Mouse (Mus musculus) fibroblast of lung, adult 2 months (primary cell): ENCODE results near the gene Qrfpr.

Experiments used
- DNase-seq: peaks from one replicate; pipeline ENCODE4 v3.0.0-alpha.2; 2011; ENCODE audit warnings: low read depth

Gene Qrfpr

DNA sequence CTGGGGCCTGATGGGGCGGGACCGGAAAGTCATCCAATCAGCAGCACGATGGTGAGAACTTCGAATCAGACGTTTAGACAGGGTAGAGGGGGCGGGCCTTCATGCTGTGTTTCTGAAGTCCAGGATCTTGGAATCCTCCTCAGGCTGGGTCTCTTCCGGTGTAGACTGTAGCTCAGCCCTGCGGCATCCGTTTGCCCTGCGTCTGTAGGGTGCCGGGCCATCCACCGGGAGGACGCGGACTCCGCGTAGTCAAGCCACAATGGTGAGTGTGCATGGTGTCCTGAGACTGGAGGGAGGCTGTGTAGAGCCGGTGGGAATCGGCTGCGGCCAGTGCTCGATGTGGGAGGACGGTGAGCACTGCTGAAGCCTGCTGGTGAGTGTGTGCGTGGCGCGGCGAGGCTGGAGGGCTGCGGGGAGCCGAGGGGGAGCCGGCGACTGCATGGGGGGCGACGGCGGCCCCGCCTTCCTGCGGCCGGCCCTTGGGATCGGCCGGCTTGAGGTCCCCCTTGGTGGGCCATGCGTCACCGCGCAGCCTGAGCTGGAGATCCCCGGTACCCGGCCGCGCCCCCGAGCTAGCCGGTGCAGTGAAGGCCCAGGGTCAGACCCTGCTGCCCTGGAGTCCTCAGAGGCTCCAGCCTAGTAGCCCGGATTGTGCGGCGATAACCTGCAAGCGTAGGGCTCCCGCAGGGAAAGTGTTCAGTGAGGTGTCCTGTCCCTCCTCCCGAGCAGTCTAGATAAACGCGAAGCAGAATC is 71.0 kb downstream of the Qrfpr start, which contains the start of gene D3Ertd254e:
TSS of gene D3Ertd254e (plus strand) at position 84 of the 753 bp plus-strand sequence.
- DNase-seq: peak; percentile 85

DNA sequence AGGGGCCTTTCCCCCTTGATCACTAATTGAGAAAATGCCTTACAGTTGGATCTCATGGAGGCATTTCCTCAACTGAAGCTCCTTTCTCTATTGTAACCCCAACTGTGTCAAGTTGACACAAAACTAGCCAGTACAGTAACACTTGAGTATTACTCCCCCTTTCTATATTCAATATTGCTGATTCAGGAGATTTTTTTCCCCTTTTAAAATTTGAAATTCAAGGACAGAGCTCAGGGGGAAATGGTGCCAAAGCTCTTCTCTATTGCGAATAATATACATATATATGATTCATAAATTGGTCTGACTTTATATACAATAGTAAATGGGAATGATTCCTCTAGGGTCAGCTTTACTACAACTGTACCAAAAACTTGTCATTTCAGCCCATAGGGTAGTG is 71.6 kb downstream of the Qrfpr start:
- no peak for DNase-seq

DNA sequence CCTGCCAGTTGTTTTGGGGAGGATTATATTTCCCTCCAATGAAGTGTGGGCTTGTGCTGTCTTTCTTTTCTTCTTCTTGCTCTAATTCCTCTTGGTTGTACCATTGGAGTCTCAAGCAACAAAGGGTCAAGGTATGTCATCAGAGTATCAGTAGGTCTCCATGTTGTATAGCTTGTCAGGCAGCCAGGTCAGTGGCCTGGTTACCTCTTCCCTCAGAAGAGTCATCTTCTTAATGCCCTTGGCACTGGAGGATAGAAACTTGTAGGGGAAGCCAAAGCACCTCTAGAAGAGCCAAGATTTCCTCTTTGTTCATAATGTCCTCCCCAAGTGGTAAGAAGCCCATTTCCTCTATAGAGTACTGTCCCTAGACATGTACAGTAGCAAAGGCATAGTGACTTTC is 83.1 kb downstream of the Qrfpr start:
- DNase-seq: no peak

DNA sequence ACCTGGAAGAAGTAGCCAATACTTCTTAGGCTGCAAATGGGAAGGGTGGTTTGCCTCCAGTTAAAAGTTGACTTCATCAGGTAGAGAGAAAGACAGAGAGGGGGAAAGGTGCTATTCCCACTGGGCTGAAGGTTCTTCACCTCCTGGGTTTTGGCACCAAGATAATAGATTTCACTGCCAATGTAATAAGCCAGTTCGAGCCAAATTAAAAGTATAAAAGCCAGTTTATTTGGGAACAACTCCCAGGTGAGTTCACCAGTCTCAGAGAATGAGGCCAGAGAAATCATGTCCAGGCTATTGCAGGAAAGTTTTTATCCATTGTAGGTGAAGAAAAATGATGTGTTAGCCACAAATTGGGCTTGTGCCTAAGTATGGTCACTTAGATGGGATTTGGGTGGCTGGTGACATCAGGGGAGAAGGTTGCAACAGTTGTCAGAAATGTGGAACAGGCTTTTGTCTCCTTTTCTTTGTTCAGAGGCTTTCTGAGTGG is 83.9 kb downstream of the Qrfpr start:
- no peak for DNase-seq

DNA sequence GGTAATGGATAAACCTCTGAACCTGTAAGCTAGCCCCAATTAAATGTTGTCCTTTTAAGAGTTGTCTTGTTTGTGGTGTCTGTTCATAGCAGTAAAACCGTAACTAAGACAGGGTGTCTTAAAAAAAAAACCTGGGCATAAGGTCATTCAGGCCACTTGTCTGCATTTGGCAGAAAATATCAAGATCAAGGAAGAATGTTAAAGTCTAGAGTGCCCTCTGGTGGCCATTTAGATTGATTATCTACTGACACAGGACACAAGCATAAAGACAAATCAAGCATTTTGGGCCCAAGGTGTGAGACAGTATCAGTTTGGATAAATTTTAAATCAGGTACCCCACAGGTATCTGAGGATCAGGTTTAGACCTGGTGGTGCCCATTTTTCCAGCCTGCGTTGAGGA is 84.6 kb downstream of the Qrfpr start:
- DNase-seq: no peak

DNA sequence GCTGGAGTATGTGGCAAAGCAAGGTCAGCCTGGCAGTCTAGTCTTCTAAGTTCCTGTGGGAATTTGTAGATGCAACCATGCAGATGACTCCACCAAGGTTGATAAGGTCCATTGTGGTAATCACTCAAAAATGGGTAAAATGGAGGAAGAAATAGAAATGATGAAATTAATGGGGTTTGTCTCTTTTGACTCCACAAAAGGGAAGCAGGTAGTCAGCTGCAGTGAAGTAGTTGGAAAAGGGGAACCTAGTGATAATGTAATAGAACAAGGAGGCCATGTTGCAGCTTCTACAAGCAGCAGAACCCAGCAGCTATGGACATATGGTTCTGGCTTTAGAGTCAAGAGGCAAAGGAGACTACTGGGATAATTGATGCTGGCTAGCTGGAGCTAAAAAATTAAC is 86.0 kb downstream of the Qrfpr start:
- DNase-seq: no peak
